Mouse (Mus musculus) lung, adult 18-20 months (tissue): ENCODE results near the gene Fto.

Experiments
- DNase-seq, 2 experiments: peaks; one replicate each; pipeline ENCODE4 v3.0.0; 2022; ENCODE audit warnings: mixed read lengths in 2 of 2

Fto gene

GRCm38 (mm10) chr8:91502791-91503190 is 189.5 kb downstream of the Fto start:
- DNase-seq: no peak

GRCm38 (mm10) chr8:91504360-91504759 is 191.0 kb downstream of the Fto start:
- no peak for DNase-seq

- DNase-seq: peak; percentile 40 to 49
Measured at GRCm38 (mm10) chr8:91504891-91505290, 191.6 kb downstream of the Fto start.

- DNase-seq: no peak
Measured at GRCm38 (mm10) chr8:91505411-91505954, 192.2 kb downstream of the Fto start.

- DNase-seq: no peak
Measured at GRCm38 (mm10) chr8:91505997-91506672, 192.8 kb downstream of the Fto start.

- DNase-seq: no peak
Measured at GRCm38 (mm10) chr8:91506682-91507257, 193.4 kb downstream of the Fto start.

GRCm38 (mm10) chr8:91507681-91508097 is 194.4 kb downstream of the Fto start:
- no peak for DNase-seq

- DNase-seq: no peak
Measured at GRCm38 (mm10) chr8:91508284-91508683, 195.0 kb downstream of the Fto start.

GRCm38 (mm10) chr8:91509206-91509899 is 196.0 kb downstream of the Fto start:
- DNase-seq: no peak

- no peak for DNase-seq
Measured at GRCm38 (mm10) chr8:91509900-91510260, 196.6 kb downstream of the Fto start.

GRCm38 (mm10) chr8:91510716-91511115 is 197.4 kb downstream of the Fto start:
- DNase-seq: no peak

GRCm38 (mm10) chr8:91511943-91512342 is 198.6 kb downstream of the Fto start:
- DNase-seq: no peak

- peak in 1 of 2 experiments; percentile 31 for DNase-seq
Measured at GRCm38 (mm10) chr8:91514752-91515478, 201.6 kb downstream of the Fto start.

- DNase-seq: no peak
Measured at GRCm38 (mm10) chr8:91516422-91516821, 203.1 kb downstream of the Fto start.

- no peak for DNase-seq
Measured at GRCm38 (mm10) chr8:91518085-91518484, 204.8 kb downstream of the Fto start.

- peak in 1 of 2 experiments; percentile 12 for DNase-seq
Measured at GRCm38 (mm10) chr8:91522201-91522600, 208.9 kb downstream of the Fto start.

GRCm38 (mm10) chr8:91524056-91524864 is 210.9 kb downstream of the Fto start:
- DNase-seq: no peak

- no peak for DNase-seq
Measured at GRCm38 (mm10) chr8:91524865-91525250, 211.5 kb downstream of the Fto start.

GRCm38 (mm10) chr8:91525342-91525817 is 212.1 kb downstream of the Fto start:
- no peak for DNase-seq

GRCm38 (mm10) chr8:91528967-91529366 is 215.6 kb downstream of the Fto start:
- DNase-seq: no peak

- no peak for DNase-seq
Measured at GRCm38 (mm10) chr8:91529699-91530098, 216.4 kb downstream of the Fto start.

GRCm38 (mm10) chr8:91530656-91531055 is 217.3 kb downstream of the Fto start:
- no peak for DNase-seq
